Mouse (Mus musculus): Measurements from ENCODE around the gene Cenpx. TPM values are rescaled to one million over a fixed set of nuclear protein-coding genes. Genes with fewer than 3 reads are reported as not detected.

Gene Cenpx
- polyA plus RNA-seq, 1 experiment from 2014 or later, result 135 TPM

GRCm38 (mm10) chr11:120692471-120693011 is 21.0 kb downstream of the Cenpx start:
- Histone ChIP-seq H3K27me3 (ENCODE audit: control insufficient read depth, insufficient read depth, low read length) (no peaks in the 10 kb centered on the region), H3K4me1 (ENCODE audit: control insufficient read depth in 2 of 2, insufficient read depth in 2 of 2, low read length in 2 of 2) (peaks cover 21 to 37% of the 10 kb centered on the region in 2 experiments), H3K9ac (ENCODE audit: low read length) (no peak overlapping the region), H3K4me3 (ENCODE audit: control insufficient read depth in 1 of 2, insufficient read depth in 1 of 2, low read depth in 1 of 2, low read length in 2 of 2) (no peak overlapping the region), H3K27ac (replicated peaks in 1 of 2; ENCODE audit: control insufficient read depth in 1 of 2, insufficient read depth in 1 of 2, low read depth in 2 of 2, low read length in 2 of 2) (peak overlapping the region; percentile 10 to 62; a peak in 3 of 4 replicates), H3K9me3 (ENCODE audit: control insufficient read depth, low read length) (no peaks in the 10 kb centered on the region), H3K36me3 (ENCODE audit: control insufficient read depth, insufficient read depth, low read length) (peaks cover 41% of the 10 kb centered on the region), H3K4me2 (ENCODE audit: low read length) (no peak overlapping the region)
- WGBS, result 81% methylated on average over 4 of the region's 4 CpGs
- no peak for ATAC-seq (ENCODE audit: insufficient number of reproducible peaks, insufficient read depth, low FRiP score, low read depth)

GRCm38 (mm10) chr11:120689365-120689764 is 24.2 kb downstream of the Cenpx start:
- WGBS, result 86% methylated on average over 3 of the region's 3 CpGs
- Histone ChIP-seq H3K36me3 (ENCODE audit: control insufficient read depth, insufficient read depth, low read length) (peaks cover 52% of the 10 kb centered on the region), H3K4me1 (ENCODE audit: control insufficient read depth in 2 of 2, insufficient read depth in 2 of 2, low read length in 2 of 2) (peaks cover 10 to 15% of the 10 kb centered on the region in 2 experiments; a peak in 3 of 4 replicates), H3K4me3 (ENCODE audit: control insufficient read depth in 1 of 2, insufficient read depth in 1 of 2, low read depth in 1 of 2, low read length in 2 of 2) (no peak overlapping the region), H3K27ac (replicated peaks in 1 of 2; ENCODE audit: control insufficient read depth in 1 of 2, insufficient read depth in 1 of 2, low read depth in 2 of 2, low read length in 2 of 2) (no peak overlapping the region), H3K27me3 (ENCODE audit: control insufficient read depth, insufficient read depth, low read length) (no peaks in the 10 kb centered on the region), H3K4me2 (ENCODE audit: low read length) (no peak overlapping the region), H3K9ac (ENCODE audit: low read length) (no peak overlapping the region), H3K9me3 (ENCODE audit: control insufficient read depth, low read length) (no peaks in the 10 kb centered on the region)
- no peak for ATAC-seq (ENCODE audit: insufficient number of reproducible peaks, insufficient read depth, low FRiP score, low read depth)

- Histone ChIP-seq H3K4me2 (ENCODE audit: low read length) (no peak overlapping the region), H3K27me3 (ENCODE audit: control insufficient read depth, insufficient read depth, low read length) (no peaks in the 10 kb centered on the region), H3K4me1 (ENCODE audit: control insufficient read depth in 2 of 2, insufficient read depth in 2 of 2, low read length in 2 of 2) (peaks cover 2 to 4% of the 10 kb centered on the region in 2 experiments; a peak in 2 of 4 replicates), H3K27ac (replicated peaks in 1 of 2; ENCODE audit: control insufficient read depth in 1 of 2, insufficient read depth in 1 of 2, low read depth in 2 of 2, low read length in 2 of 2) (peak overlapping the region in 1 of 2 experiments; percentile 19; a peak in 1 of 4 replicates), H3K4me3 (ENCODE audit: control insufficient read depth in 1 of 2, insufficient read depth in 1 of 2, low read depth in 1 of 2, low read length in 2 of 2) (no peak overlapping the region), H3K9ac (ENCODE audit: low read length) (no peak overlapping the region), H3K9me3 (ENCODE audit: control insufficient read depth, low read length) (no peaks in the 10 kb centered on the region), H3K36me3 (ENCODE audit: control insufficient read depth, insufficient read depth, low read length) (peaks cover 65% of the 10 kb centered on the region)
- ATAC-seq (ENCODE audit: insufficient number of reproducible peaks, insufficient read depth, low FRiP score, low read depth), result no peak
- WGBS, result 91% methylated on average over 20 of the region's 20 CpGs
Measured at GRCm38 (mm10) chr11:120686650-120687272, 26.8 kb downstream of the Cenpx start.

GRCm38 (mm10) chr11:120684660-120685059 is 28.9 kb downstream of the Cenpx start:
- no peaks in the 10 kb centered on the region for H3K9me3 ChIP-seq (ENCODE audit: control insufficient read depth, low read length)
- WGBS, result 74% methylated on average over 2 of the region's 2 CpGs
- ATAC-seq (ENCODE audit: insufficient number of reproducible peaks, insufficient read depth, low FRiP score, low read depth), result no peak
- no peak overlapping the region for H3K4me3 ChIP-seq (ENCODE audit: control insufficient read depth in 1 of 2, insufficient read depth in 1 of 2, low read depth in 1 of 2, low read length in 2 of 2)
- H3K27me3 ChIP-seq (ENCODE audit: control insufficient read depth, insufficient read depth, low read length), result no peaks in the 10 kb centered on the region
- peaks cover 2 to 4% of the 10 kb centered on the region in 2 experiments; a peak in 2 of 4 replicates for H3K4me1 ChIP-seq (ENCODE audit: control insufficient read depth in 2 of 2, insufficient read depth in 2 of 2, low read length in 2 of 2)
- H3K9ac ChIP-seq (ENCODE audit: low read length), result no peak overlapping the region
- H3K36me3 ChIP-seq (ENCODE audit: control insufficient read depth, insufficient read depth, low read length), result peaks cover 76% of the 10 kb centered on the region
- H3K4me2 ChIP-seq (ENCODE audit: low read length), result no peak overlapping the region
- no peak overlapping the region for H3K27ac ChIP-seq (replicated peaks in 1 of 2; ENCODE audit: control insufficient read depth in 1 of 2, insufficient read depth in 1 of 2, low read depth in 2 of 2, low read length in 2 of 2)

GRCm38 (mm10) chr11:120684086-120684485 is 29.5 kb downstream of the Cenpx start:
- no peak for ATAC-seq (ENCODE audit: insufficient number of reproducible peaks, insufficient read depth, low FRiP score, low read depth)
- H3K36me3 ChIP-seq (ENCODE audit: control insufficient read depth, insufficient read depth, low read length), result peaks cover 76% of the 10 kb centered on the region
- no peak overlapping the region for H3K27ac ChIP-seq (replicated peaks in 1 of 2; ENCODE audit: control insufficient read depth in 1 of 2, insufficient read depth in 1 of 2, low read depth in 2 of 2, low read length in 2 of 2)

GRCm38 (mm10) chr11:120683536-120683935 is 30.0 kb downstream of the Cenpx start:
- no peak overlapping the region for H3K4me3 ChIP-seq (ENCODE audit: control insufficient read depth in 1 of 2, insufficient read depth in 1 of 2, low read depth in 1 of 2, low read length in 2 of 2)
- ATAC-seq (ENCODE audit: insufficient number of reproducible peaks, insufficient read depth, low FRiP score, low read depth), result no peak
- H3K4me2 ChIP-seq (ENCODE audit: low read length), result no peak overlapping the region
- no peaks in the 10 kb centered on the region for H3K27me3 ChIP-seq (ENCODE audit: control insufficient read depth, insufficient read depth, low read length)
- H3K4me1 ChIP-seq (ENCODE audit: control insufficient read depth in 2 of 2, insufficient read depth in 2 of 2, low read length in 2 of 2), result peaks cover 2 to 4% of the 10 kb centered on the region in 2 experiments; a peak in 2 of 4 replicates
- WGBS, result 89% methylated on average over 3 of the region's 3 CpGs
- peaks cover 76% of the 10 kb centered on the region for H3K36me3 ChIP-seq (ENCODE audit: control insufficient read depth, insufficient read depth, low read length)
- no peak overlapping the region for H3K27ac ChIP-seq (replicated peaks in 1 of 2; ENCODE audit: control insufficient read depth in 1 of 2, insufficient read depth in 1 of 2, low read depth in 2 of 2, low read length in 2 of 2)
- no peaks in the 10 kb centered on the region for H3K9me3 ChIP-seq (ENCODE audit: control insufficient read depth, low read length)
- no peak overlapping the region for H3K9ac ChIP-seq (ENCODE audit: low read length)

More at GRCm38 (mm10) chr11:120684086-120684485, 29.5 kb downstream of the Cenpx start:
- Histone ChIP-seq H3K9ac (ENCODE audit: low read length) (no peak overlapping the region), H3K4me1 (ENCODE audit: control insufficient read depth in 2 of 2, insufficient read depth in 2 of 2, low read length in 2 of 2) (peaks cover 2 to 4% of the 10 kb centered on the region in 2 experiments; a peak in 2 of 4 replicates), H3K9me3 (ENCODE audit: control insufficient read depth, low read length) (no peaks in the 10 kb centered on the region), H3K4me3 (ENCODE audit: control insufficient read depth in 1 of 2, insufficient read depth in 1 of 2, low read depth in 1 of 2, low read length in 2 of 2) (no peak overlapping the region), H3K27me3 (ENCODE audit: control insufficient read depth, insufficient read depth, low read length) (no peaks in the 10 kb centered on the region), H3K4me2 (ENCODE audit: low read length) (no peak overlapping the region)
- WGBS, result 83% methylated on average over 2 of the region's 2 CpGs

GRCm38 (mm10) chr11:120682683-120683082 is 30.9 kb downstream of the Cenpx start:
- Histone ChIP-seq H3K27ac (replicated peaks in 1 of 2; ENCODE audit: control insufficient read depth in 1 of 2, insufficient read depth in 1 of 2, low read depth in 2 of 2, low read length in 2 of 2) (no peak overlapping the region), H3K4me2 (ENCODE audit: low read length) (no peak overlapping the region), H3K9me3 (ENCODE audit: control insufficient read depth, low read length) (no peaks in the 10 kb centered on the region), H3K27me3 (ENCODE audit: control insufficient read depth, insufficient read depth, low read length) (no peaks in the 10 kb centered on the region), H3K9ac (ENCODE audit: low read length) (no peak overlapping the region), H3K36me3 (ENCODE audit: control insufficient read depth, insufficient read depth, low read length) (peaks cover 79% of the 10 kb centered on the region), H3K4me1 (ENCODE audit: control insufficient read depth in 2 of 2, insufficient read depth in 2 of 2, low read length in 2 of 2) (peaks cover 2 to 4% of the 10 kb centered on the region in 2 experiments; a peak in 2 of 4 replicates), H3K4me3 (ENCODE audit: control insufficient read depth in 1 of 2, insufficient read depth in 1 of 2, low read depth in 1 of 2, low read length in 2 of 2) (no peak overlapping the region)
- ATAC-seq (ENCODE audit: insufficient number of reproducible peaks, insufficient read depth, low FRiP score, low read depth), result no peak
- 91% methylated on average over 5 of the region's 5 CpGs for WGBS

Measured in heart, embryonic 14.5 days (tissue).